Mouse (Mus musculus) telencephalon, adult 2 months (tissue): ENCODE results near the gene Sema4b.
A peak's percentile ranks its signal among the peaks of the same experiment; 100 is the strongest.

ENCODE experiments used
- DNase-seq: peaks from one replicate; pipeline ENCODE4 v3.0.0-alpha.2; 2011; ENCODE audit warnings: low read depth, low spot score

The Sema4b gene

DNA sequence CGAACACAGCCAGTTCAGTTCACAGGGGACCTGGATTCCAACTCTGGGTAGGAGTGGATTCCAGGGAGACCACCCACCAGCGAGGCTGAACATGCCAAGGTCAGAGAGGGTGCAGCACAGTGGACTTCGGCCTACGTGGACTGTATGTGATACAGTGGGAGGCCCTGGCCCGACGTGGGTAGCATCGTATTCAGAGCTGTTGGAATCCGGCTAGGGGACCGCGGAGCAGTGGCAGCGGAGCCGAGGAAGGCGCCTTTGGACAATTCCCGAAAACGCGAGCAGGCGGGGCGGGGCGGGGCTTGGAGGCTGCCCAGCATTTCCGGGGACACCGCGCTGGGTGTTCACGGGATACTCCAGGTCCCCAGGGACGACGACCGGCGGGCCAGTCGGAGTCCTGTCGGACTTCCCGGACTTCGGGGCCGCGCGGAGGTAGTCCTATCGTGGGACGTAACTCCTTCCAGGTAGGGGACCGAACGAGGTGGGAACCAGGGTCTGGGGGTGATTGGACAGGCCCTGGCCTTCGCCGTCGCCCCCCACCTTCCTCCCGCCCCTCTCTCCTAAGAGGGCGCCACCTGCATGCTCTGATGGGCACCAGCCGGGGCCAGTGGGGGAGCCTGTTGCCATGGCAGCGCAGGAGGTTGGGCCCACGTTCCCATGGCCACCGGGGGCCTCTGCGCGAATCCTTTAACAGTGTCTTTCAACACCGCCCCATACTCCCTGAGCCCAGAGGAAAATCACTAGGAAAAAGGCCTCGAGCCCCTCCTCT is at the start of gene Sema4b:
Gene Sema4b (plus strand): TSS at position 311 of the 766 bp plus-strand sequence.
- peak; percentile 86 for DNase-seq

DNA sequence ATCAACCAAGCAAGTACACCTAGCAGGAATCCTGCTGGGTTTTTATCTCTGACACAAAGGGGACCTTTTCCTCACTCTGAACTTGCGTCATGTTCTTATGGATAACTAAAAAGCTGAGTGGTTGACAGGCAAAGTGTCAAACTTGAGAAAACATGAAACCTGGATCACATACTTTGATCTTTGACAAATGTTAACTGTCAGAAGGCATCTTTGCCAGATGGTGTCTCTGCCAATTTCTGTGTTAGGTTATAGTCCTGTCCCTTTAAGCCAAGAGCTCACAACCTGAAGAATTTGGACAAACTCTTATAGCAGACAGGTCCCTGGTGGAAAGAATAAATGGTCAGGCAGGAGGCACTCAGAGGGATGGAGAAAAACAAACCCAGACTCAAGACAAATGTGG is 48.3 kb upstream of the Sema4b start:
- no peak for DNase-seq

DNA sequence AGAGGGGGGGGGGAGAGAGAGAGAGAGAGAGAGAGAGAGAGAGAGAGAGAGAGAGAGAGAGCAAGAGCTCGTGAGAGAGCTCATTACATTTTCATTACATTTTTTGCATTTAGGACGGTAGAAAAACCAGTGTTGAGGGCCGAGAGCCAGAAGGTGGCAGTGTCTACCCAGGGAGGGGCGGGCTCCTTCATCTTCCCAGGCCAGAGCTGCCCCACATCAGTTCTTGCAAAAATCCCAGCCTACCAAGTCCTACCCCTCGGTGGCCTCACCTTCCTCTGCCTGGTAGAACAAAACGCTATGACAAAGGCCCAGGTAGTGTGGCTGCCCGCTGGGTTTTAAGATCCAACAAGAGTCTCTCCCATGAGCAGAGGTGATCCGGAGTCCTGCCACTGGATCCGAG is 45.8 kb upstream of the Sema4b start:
- DNase-seq, result no peak

DNA sequence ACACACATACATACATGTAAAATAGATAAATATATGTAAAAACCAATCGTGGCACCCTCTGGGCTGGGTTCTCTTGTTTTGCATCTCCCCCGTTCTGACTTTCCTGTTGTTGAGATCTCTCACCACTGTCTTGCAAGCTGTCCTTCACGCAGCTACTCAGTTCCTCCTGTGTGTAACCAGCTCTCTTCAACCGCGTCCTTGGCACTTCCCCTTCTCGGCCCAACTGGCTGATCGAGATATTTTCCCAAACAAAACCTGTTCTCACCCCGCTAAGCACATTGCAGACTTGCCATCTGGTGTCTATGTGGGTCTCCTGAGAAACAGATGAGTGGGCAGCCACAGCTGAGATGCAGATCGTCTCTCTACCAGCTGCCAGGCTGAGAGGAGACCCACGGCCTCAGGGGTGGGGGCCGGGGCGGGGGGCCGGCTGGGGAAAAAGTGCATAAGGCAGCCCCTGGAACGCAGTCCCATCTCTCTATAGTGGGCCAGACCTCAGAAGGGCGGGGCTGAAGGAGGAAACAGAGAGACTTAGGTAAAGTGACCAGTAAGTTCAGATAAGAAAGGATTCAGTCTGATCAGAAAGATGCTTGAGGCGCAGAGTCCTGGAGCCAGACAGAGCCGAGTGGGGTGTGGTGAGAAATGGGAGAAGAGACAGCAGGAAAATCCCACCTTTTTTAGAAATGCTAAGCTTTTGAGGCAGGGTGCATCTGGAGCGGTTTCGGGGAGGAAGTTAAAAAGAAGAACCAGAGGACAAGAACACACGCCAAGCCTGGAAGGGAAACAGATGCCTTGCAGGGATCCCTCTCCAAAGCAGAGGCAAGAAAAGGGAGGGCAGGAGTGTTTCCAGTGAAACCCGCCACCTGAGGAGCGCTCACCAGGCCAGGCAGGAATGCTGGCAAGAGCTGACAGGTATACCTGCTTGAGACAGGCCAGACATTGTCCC is 43.0 kb upstream of the Sema4b start:
- peak; percentile 91 for DNase-seq

DNA sequence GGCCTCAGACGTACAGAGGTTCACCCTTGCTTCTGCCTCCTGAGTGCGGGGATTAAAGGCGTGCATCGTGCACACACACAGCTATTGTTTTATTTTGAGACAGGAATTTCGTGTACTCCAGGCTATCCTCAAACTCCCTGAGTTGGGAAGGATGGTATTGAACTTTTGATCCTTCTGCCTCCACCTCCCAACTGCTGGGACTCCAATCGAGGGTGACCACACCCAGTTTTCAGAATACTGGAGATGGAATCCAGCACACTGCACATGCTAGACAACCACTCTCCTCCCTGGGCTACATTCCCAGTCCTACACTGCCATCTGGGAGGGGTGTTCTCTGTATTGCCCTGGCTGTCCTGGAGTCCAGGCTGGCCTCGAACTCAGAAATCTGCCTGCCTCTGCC is 41.9 kb upstream of the Sema4b start:
- no peak for DNase-seq

DNA sequence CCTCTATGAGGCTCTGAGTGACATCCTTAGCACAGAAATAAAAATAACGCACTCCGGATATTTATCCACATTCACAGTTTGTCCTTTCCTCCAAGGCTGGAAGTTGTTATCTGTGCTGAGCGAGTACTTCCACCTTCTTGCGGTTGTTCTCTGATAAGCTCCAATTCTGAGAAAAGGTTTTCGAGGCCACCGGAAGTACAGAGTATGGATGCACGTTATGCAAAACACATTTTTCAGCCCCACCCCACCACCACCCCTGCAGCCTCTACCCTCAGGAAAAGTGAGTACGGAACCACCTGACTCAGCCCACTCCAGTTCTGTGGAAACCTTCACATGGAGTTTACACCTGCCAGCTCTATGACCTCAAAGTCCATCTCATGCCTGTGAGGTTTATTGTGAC is 40.6 kb upstream of the Sema4b start:
- DNase-seq, result no peak

DNA sequence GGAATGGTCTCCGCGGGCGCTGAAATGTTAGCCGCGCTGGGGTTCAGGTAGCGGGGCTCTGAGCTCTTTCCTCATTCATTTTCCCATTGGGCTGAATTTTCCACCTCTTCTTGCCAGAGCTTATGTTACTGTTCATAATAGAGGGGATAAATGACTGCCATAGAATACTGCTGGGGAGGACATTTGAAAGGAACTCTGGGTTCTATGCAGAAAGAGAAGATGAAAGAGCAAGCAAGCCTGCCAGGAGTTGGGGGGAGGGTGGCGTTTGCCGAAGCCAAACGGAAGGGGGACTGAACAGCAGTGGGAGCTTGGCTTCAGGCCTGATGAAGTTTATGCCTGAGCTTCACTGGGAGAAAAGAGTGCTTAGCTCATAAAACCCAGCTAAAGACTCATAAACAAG is 37.3 kb upstream of the Sema4b start:
- DNase-seq, result no peak

DNA sequence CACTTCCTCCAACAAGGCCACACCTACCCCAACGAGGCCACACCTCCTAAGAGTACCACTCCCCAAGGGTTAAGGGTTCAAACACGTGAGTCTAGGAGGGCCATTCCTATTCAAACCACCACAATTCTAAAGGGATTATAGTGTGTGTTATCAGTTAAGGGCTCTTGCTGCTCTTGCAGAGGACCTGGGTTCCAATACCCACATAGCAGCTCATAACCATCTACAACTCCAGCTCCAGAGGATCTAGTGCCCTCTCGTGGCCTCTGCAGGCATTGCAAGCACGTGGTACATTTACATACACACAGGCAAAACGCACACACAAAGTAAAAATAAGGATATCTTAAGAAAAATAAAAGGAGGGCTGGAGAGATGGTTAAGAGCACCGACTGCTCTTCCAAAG is 34.5 kb upstream of the Sema4b start:
- DNase-seq, result no peak

DNA sequence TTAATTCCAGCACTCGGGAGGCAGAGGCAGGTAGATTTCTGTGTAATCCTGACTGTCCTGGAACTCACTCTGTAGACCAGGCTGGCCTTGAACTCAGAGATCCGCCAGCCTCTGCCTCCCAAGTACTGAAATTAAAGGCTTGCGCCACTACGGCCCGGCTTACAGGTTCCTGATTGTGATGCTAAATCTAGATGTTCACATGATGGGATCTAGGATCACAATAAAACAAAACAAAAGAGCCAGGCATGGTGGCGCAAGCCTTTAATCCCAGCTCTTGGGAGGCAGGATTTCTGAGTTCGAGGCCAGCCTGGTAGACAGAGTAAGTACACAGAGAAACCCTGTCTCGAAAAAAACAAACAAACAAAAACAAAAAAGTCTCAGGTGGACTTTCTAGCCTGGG is 33.9 kb upstream of the Sema4b start:
- DNase-seq, result no peak

DNA sequence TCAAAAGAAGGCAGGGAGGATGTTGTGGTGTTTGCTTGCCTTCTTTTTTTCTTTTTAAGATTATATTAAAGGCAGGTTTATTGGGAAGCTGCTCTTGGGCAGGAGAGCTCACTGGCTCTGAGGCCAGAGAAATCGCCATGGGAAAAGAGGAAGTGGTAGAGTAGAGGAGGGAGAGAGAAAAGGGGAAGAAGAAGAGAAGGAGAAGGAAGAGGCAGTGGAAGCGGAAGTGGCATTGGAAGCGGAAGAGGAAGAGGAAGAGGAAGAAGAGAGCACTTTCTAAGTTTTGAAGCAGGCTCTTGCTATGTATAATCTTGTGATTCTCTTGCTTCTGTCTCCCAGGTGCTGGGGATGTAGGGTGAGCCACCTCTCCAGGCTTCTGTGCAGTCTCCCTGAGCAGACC is 32.0 kb upstream of the Sema4b start:
- DNase-seq, result no peak

DNA sequence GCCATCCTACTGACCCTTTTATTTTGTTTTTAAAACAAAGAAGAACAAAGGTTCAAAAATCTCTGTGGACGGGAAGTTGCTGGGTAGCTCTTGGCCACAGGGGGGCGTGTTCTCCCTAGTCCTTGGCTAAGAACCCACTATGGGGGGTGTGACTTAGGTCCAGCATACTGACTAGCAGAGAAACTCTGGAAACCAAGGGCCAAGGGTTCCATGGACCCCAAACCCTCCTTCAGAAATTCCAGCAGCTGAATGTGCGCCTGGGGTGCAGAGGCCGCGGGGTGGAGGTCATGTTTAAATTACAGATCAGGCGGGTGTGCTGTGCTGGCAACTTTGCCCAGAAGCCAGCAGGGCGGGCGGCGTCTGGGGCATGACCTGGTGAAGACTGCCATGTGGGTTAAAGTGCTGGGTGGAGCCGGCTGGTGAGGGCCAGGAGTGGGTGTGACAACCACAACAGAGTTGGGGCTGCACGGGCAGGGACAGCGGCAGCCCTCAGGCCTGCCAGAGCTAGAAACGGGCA is 29.9 kb upstream of the Sema4b start:
- no peak for DNase-seq

DNA sequence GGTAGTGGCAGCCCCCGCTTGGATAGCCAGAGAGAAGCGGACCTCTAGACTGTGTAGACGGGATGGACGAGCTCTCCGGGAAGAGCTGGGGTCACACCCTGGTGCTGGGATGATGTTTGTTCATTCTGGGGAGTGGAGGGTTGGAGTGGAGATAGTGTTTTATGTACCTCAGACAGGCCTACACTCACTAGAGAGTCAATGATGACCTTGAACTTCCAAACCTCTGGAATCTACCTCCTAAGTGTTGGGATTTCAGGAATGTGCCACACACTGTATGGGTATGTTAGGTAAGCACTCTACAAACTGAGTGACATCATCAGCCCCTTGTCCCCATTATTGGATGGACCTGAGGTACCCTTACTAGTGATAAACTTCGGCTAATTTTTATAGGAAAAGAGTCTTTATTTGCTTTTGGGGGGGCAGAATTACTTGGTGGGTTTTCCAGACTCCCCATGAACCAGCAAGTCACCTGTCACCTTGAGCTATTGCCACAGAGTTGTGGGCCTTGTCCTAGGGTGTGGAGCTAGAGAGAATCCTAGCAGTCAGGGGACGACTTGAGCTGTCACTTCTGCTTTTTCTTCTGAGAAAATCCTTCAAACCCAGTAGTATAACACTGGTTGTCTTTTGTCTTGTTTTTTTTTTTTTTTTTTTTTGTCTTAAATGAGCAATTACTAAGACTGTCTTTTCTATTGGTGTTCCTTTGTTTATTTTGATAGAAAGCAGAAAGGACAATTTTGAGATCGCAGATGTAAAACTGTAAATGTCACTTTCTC is 28.0 kb upstream of the Sema4b start:
- DNase-seq, result no peak

DNA sequence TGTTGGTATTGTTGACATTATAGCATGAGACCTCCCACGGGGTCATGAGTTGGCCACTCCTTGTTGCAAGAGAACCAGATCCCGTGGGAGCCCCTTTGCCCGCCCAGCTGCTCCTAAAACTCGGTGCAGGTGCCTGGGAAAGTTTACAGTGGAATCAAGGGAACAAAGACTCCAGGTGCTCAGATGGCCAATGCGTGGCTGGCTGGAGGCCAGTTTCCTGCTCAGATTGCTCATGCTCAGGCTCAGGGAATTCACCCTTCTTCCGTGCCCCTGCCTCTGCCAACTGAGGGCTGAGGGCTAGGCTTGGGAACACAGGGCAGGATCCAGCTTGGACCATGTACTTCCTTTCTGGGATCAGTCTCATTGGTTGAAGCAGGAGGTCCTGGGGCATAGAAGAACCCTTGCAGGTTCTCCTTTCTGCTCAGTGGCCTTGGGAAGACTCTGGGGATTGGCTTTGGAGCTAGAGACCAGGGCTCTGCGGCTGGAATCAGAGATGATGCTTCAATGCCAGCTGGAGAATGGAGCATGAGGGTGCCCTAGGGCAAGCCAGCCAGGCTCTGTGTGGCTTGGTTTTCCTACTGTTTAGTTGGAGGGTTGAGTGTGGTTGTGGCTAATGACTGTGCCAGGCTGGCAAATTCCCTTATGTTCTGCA is 26.2 kb upstream of the Sema4b start:
- DNase-seq, result no peak

DNA sequence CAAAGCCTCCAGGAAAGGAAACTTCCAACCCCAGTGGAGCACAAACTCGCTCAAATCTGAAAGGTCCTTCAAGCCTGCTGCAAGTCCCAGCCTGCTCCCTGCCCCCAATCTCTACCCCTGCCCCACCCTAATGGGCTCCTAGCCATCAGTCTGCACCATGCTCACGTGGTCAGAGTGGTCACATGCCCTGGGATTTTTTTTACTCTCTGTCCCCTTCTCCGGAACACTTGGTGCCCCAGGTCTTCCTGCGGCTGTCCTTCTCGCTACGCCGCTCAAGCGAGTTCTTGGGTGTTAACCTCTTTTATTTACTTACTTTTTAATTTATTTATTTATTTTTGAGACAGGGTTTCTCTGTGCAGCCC is 25.7 kb upstream of the Sema4b start:
- no peak for DNase-seq

DNA sequence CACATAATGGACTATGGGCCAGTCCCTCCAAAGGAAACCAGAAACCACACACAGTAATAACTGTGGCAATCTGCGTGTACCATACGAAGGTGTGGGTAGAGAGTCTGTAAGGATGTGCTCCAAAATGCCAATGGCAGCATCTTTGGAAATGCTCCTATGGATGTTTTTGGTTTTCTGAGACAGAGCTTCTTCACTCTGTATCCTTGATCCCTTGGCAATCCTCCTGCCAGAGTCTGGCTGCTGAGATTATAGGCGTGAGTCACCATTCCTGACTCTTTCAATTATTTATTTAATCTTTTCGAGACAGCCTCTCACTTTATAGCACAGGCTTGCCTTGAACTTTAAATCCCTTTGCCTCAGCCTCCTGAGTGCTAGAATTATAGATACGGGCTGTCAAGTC is 21.2 kb upstream of the Sema4b start:
- DNase-seq, result no peak

DNA sequence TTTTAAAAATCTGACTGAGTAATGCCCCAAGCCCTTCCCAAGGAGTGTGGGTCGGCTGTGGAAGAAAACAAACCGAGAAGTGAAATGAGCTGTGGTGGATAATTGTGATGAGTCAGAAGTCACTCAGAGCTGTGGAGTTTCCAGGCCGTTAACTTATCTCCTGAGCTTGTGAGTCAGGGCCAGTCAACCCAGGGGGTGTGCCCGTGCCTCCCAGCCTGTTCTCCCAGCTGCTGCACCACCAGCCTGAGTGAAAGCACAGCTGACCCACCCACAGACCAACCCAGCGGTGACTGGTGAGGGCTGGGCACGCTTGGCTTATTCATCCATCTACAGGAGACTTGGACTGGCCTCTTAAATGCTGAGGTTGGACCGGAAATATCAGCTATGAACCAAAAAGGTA is 19.9 kb upstream of the Sema4b start:
- DNase-seq, result no peak

DNA sequence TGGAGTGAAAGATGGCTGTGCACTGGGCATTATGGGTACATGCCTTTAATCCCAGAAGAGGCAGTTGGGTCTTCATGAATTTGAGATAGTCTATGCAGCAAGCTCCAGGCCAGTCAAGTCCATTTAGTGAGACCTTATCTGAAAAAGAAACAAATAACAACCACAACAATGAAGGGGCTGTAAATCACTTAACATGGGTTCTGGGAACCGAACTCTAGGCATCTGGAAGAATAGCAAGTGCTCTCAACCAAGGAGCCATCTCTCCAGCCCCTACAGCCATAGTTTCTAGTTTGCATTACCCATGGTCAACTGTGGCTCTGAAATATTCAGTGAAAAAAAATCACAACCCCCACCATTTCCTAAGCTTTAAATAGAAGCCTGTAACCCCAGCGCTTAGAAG is 16.8 kb upstream of the Sema4b start:
- DNase-seq, result no peak

DNA sequence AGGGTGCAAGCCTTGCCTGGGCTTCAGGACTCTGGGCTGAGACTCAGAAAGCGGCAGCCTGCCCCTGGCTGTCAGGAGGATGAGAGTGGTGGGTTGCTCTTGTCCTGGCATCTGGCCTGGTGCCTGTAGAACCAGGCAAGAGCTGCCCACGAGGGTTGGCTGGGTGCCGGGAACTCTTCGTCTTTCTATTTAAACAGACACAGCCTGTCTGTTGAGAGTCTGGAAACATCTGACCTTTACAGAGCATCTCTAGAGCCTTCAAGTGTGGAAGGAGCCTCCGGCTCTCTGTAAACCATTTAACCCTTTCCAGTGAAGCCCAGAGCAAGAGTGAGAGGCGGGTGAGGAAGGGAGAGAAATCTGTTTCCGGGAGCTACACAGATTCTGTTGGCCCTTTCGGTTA is 15.3 kb upstream of the Sema4b start:
- DNase-seq, result no peak

DNA sequence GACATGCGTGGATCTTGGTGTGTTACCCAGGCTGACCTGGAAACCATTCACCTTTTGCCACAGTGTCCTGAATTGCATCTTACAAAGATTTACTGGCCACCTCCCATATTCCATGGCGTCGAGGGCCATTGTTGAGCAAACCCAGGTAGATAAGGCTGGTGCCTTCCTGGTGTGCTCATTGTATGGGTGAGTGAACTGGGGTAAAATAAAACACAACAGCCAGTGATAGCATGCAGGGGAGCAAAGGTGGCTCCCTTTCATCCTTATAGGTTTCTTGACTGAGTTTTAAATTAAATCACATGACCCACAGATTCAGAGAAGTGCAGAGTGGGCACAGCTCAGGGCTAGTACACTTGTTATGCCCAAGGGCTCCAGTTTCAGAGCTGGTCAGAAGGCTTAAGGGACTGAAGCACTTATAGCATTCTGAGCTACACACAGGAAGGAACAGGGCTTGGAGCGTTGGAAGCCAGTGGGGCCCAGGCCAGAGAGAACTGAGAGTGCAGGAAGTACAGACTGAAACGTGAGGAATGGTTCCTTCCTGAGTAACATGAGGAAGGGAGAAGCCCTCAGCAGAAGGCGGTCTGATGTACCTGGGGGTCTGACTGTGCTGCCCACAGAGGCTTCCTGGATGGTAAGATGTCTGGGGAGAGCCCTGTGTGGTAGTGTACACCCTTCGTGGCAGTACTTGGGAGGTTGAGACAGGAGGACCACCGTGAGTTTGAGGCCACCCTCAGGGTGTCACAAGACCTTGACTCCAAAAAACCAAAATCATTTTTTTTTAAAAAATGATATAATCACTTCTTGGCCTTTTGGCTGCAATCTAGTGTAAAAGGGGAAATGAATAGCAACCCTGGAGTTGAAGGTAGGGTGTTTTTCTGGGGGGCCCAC is 14.3 kb upstream of the Sema4b start:
- DNase-seq, result no peak

DNA sequence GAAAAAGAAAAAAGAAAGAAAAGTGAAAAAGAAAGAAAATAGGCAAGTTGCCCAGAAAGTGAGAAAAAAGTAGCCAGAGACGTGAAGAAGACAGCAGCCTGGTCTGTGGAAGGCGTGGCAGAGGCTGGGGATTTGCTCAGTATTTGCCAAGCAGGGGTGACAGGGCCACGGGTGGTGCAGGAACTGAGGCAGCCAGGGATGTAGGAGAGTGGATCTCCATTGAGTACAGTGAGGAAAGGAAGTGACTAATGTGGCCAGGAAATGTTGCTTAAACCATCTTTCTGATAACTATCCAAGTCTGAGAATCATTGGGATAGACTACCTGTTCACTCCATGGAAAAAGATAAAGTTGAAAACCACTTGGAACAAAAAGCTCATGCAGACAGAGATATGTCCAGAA is 10.5 kb upstream of the Sema4b start:
- DNase-seq, result no peak

DNA sequence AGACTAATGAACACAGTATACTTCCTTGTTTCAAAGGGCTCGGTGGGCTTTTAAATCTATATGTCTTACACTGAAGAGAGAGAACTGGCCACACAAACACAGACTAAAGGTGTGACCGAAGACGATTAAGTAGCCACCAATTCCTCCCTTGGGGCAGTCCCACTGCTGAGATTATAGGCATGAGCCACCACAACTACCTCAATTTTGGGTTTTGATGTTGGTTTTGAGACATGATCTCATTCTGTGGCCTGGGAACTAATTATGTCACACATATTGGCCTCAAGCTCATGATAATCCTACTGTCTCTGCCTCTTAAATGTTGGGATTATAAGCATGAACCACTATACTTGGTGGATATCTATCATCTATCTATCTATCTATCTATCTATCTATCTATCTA is 9.2 kb upstream of the Sema4b start:
- DNase-seq, result no peak
